Mouse (Mus musculus) retina, postnatal 1 day (tissue): ENCODE measurements at regions not wholly inside any gene's neighbourhood (a gene's known extent, or its start where the extent isn't known, plus 50 kb on each side); places are given as distances from the start of the nearest gene placed in this dataset.

Experiments used
- DNase-seq: peaks from one replicate; pipeline ENCODE4 v3.0.0-alpha.2; 2012

GRCm38 (mm10) chrX:115359111-115359510, 451.7 kb downstream of the Ube2dnl2 start:
- no peak for DNase-seq

GRCm38 (mm10) chrX:115396373-115396772, 489.0 kb downstream of the Ube2dnl2 start:
- peak; percentile 28 for DNase-seq
